Mouse (Mus musculus) thymus, adult 18-20 months (tissue): Measurements from ENCODE around the gene Lrp8.

Experiments used
- DNase-seq, 2 experiments: peaks; one replicate each; pipeline ENCODE4 v3.0.0; 2022; ENCODE audit warnings: mixed read lengths in 2 of 2

Lrp8 gene

GRCm38 (mm10) chr4:107848546-107848945 is 46.5 kb downstream of the Lrp8 start:
- no peak for DNase-seq

- no peak for DNase-seq
Measured at GRCm38 (mm10) chr4:107849621-107850020, 47.6 kb downstream of the Lrp8 start.

DNA sequence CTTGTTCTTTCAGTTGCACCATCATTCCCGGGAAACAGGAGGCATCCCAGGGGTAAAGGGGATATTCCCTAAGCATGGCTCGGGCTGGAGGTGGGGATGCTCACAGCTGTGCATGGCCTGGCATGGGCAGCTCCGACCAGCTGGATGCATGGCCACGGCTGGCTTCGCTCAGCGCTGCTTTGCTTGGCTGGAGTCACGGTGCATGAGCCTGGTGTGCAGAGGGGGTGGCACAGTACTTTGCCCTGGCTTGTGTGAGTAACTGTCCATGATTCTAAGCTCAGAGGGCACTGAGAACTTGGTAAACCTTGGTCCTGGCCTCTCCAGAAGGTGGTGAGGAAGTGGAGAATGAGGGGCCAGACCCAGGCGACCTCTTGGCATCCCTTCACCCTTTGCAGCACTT is 48.0 kb downstream of the Lrp8 start:
- DNase-seq: no peak

- DNase-seq: no peak
Measured at GRCm38 (mm10) chr4:107853333-107853732, 51.3 kb downstream of the Lrp8 start.

DNA sequence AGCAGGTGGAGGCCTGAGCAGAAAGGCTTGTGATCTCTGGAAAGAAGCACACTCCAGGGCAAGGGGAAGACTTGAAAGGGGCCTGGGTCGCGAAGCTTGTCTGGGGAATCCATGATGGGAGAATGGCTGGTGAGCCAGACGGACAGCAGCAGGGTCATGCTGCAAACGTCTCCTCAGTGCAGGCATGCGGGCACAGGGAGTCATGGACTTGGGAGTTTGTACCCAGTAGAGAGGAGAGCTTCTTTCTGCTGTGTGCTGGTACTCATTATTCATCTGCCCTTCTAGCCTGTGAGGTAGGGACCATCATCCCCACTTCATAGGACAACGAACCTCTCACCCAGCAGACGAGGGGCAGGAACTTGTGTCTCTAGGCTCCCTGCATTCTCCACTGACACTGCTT is 51.8 kb downstream of the Lrp8 start:
- DNase-seq: no peak

DNA sequence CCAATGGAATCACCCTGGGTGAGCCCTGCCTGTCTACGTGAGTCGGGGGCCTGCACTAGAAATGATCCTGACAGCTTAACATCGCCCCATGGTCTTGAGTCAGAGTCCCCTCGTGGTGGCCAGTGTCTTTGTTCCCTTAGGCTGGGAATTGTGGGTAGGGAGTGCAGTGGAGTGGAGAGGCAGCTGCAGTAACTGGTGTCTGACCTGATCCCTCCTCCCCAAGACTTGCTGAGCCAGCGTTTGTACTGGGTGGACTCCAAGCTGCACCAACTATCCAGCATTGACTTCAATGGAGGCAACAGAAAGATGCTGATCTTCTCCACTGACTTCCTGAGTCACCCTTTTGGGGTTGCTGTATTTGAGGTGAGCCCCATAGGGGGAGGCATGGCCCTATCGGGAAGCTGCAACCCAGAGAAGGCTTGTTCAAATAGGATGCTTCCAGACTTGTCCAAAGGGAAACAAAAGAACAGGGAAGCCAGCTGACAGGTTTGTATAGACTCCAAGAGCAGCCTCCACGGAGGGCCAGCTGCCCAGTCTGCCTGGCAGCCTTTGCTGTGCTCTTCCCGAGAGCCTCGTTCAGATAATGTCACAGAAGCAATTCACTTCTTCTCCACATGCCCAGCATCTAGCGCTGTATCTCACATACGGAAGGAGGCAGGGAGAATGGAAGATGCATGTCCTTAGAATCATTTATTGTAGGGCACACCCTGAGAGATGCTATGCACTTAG is 55.1 kb downstream of the Lrp8 start:
- DNase-seq: no peak

DNA sequence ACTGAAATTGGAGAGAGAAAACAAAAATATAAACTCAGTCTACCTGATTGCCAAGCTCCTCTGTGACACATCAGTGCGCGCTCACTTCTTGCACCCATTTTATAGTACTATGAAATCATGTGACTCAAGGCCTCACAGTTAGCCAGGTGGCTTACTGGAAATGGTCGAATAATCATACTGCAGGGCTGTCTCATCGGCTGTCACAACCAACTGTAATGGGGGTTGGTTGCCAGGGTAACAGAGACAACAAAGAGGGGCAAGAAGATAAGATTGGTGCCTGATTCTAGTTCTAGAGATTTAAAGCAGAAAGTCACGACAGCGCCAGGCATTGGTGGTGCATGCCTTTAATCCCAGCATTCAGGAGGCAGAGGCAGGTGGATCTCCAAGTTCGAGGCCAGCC is 56.9 kb downstream of the Lrp8 start:
- DNase-seq: no peak

- DNase-seq: no peak
Measured at GRCm38 (mm10) chr4:107864866-107865265, 62.8 kb downstream of the Lrp8 start.

- peak; percentile 86 to 92 for DNase-seq
Measured at GRCm38 (mm10) chr4:107879254-107880050, 77.4 kb downstream of the Lrp8 start, which contains the start of gene Magoh. Magoh (plus strand) TSS chr4:107879755.

- no peak for DNase-seq
Measured at GRCm38 (mm10) chr4:107881631-107882030, 79.6 kb downstream of the Lrp8 start.

- no peak for DNase-seq
Measured at GRCm38 (mm10) chr4:107886371-107886770, 84.3 kb downstream of the Lrp8 start.

GRCm38 (mm10) chr4:107889385-107889730 is 87.3 kb downstream of the Lrp8 start:
- no peak for DNase-seq

DNA sequence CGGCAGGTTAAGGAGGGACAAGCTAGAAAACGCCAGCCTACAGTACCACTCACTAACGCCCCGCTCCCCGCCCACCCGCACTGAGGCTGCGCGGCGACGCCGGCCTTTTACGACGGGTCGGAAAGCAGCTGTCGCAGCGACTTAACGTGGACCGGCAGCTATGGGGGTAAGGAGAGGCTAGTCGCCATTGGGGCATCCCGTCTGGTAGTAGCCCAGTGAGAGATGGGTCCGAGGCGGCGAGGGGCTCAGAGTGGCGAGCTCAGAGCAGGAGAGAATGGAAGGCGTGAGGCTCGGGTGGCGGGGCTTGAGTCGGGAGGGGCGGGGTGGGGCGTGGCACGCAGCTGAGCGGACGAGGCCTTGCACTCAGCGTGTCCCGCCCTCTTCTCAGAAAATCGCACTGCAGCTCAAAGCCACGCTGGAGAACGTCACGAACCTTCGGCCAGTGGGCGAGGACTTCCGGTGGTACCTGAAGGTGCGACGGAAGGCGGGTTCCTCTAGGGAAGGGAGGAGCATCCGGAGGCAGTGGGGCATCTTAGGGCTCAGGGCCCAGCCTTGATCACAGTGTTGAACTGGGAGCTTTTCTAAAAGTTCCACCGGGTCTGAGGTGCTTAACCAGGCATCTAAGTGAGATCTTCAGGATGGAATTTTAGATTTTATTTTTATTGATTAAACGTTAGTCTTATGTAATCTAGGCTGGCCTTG is 87.8 kb downstream of the Lrp8 start, which contains the start of gene 0610037L13Rik:
0610037L13Rik (plus strand) TSS at position 83 of the 702 bp plus-strand sequence.
- DNase-seq: peak; percentile 91 to 95

GRCm38 (mm10) chr4:107892663-107893062 is 90.6 kb downstream of the Lrp8 start:
- DNase-seq: no peak

GRCm38 (mm10) chr4:107899211-107899927 is 97.3 kb downstream of the Lrp8 start:
- DNase-seq: no peak

DNA sequence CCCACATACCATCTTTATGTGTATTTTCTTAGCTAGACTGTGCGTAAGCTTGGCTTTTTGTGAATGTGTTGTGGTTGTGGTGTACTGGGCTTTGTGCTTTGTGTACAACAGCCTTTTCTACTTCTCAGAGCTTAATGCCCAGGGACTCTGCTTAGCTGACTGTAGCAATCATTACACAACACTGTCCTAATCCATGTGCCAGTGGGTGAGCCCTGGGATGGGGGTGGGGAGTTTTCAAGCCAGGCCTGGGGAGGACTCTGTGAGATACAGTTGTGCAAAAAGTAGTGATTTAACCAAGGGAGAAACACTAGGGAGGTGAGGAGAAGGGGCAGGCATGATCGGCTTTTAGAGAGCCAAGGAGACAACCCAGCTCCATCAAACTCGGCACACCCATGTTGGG is 98.1 kb downstream of the Lrp8 start:
- DNase-seq: no peak

DNA sequence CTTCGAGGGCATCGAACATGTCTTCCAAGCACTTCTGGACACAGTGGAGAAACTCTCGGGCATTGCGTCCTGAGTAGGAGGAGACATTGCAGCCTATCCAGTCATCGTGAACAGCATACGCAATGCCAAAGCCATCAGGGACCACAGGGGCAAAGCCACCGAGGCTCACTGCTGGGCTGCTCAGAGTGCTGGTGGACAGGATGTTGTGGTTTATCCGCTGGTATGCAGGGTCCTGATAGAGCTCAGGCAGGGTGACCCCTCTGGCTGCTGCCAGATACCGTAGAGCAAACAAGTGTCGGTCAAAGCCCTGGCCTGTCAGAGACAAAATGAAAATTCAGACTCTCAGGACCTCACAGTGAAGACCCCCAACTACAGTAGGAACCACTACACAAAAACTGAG is 102.2 kb downstream of the Lrp8 start:
- DNase-seq: no peak

DNA sequence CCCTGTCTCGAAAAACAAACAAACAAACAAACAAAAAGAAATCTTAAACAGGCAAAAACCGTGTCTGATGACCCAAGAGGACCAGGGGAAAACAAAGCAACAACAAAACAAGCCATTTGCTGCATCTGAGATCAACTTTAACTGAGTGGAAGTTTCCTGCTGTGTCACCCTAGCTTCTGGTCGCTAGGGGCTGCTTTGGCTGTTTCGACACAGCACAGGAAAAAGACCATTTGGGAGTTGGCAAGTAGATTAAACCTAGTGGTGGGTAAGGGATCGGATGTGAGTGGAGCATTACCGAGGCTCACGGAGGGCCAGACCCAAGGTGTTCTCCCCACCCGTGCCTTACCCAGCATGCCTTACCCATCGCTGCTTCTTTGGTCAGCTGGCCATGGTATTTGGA is 104.5 kb downstream of the Lrp8 start:
- DNase-seq: no peak

DNA sequence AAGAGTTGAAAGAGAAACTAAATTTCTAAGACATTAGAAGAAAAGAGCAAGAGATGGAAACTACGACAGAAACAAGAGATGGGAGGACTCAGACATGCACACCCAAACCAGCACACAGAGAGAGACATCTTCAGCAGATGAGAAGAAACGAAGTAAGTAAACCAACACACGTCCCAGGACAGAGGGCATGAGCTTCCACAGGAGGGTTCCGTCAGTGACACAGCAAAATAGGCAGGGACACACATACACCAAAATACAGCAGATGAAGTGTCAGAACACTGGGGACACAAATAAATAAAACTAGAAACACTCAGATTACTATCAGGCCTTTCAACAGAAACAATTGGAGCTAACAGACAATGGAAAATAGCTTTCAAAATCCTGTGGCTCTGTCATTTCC is 108.0 kb downstream of the Lrp8 start:
- no peak for DNase-seq

DNA sequence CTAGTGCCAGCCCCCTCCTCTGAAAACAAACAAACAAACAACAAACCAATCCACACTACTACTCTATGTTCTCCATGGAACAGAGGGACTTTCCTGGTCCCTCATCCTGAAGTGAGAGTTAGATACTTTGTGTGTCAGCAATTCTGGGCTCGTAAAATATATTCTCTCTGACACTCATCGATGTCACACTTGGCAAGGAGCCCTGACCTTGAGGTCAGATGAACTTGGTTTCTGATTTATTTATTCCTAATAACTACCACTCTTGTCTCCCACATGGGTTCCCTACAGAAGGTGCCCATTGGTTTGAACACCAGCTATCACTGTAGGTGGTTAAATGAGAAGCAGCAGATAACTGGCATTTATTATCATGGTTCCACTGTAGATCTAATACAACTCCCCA is 118.3 kb downstream of the Lrp8 start:
- DNase-seq: no peak

DNA sequence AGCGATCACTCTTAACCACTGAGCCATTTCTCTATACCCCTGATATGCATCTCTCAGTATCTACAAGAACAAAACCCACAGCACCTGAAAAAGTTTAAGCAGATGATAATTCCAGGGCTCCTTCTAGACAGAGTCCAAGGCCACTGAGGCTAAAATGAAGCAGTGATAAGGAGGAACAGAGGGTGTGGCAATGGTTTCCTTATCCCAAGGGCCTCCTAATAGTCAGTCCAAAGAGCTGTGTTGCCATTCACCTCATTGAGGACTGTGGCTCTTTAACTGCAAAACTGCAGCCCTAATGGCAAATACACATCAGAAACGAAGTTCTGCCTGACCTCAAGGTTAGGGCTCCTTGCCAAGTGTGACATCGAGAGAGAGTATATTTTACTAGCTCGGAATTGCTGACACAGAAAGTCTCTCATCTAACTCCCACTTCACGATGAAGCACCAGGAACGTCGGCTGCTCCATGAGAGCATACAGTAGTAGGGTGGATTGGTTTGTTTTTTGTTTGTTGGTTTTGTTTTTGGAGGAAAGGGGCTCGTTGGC is 119.2 kb downstream of the Lrp8 start:
- no peak for DNase-seq

DNA sequence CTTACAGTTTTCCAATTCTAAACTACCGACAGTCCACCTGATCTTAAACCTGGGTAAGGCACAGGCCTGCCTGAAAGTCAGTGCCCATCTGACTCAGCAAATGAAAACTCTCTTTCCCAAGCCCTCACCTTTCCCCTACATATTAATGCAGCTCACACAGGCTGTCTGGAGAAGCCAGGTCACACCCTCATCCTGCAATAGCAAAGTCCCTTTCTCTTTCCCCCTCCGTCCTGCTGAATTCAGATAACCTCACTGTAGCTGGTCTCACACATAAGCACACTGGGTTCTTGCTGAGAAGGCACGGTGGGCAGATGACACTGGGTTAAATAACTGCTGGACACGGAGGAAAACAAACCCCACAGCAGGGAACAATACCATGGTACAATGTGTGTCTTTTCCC is 119.9 kb downstream of the Lrp8 start:
- no peak for DNase-seq
